Comparison of ENCODE assay signal across 9 mouse cellular contexts in genomic region chr17:87613355-87614283, GRCm38 (mm10). TPM values are rescaled to one million over a fixed set of nuclear protein-coding genes. Genes with fewer than 3 reads are reported as not detected.
A peak's percentile ranks its signal among the peaks of the same experiment; 100 is the strongest.
DNase-seq lines count a peak whose midpoint lies in the region; ATAC-seq and TF ChIP-seq lines count a peak whose summit lies in the region.
"Had no signal": no experiment of that assay in that cellular context is flagged by ENCODE, and none has a peak within 500 bp of the region (broad histone marks: within the 10 kb centered on the region; RNA-seq: fewer than 3 reads in every experiment).

No protein-coding gene starts in this region.

- peak overlapping the region; percentile 72 for H3K9ac ChIP-seq in limb, embryonic 13.5 days
- H3K9ac ChIP-seq in midbrain, embryonic 12.5 days (replicated peaks) = peak overlapping the region; percentile 74

- H3K4me2 ChIP-seq in limb, embryonic 13.5 days (replicated peaks) = peak overlapping the region; percentile 73
- H3K4me2 ChIP-seq in midbrain, embryonic 12.5 days (replicated peaks) = peak overlapping the region; percentile 63

- ATAC-seq in limb, embryonic 13.5 days (ENCODE audit: low FRiP score, low read depth) = peak; percentile 95
- peak; percentile 92 for ATAC-seq in midbrain, embryonic 12.5 days (ENCODE audit: low FRiP score, low read depth)

- no peak for TF ChIP-seq CTCF in testis, adult 2 months (IDR thresholded peaks at IDR 0.05; ENCODE audit: control insufficient read depth, insufficient read depth, insufficient replicate concordance, low read depth, low read length)

- no peaks in the 10 kb centered on the region for H3K36me3 ChIP-seq in embryonic facial prominence, embryonic 10.5 days (replicated peaks)
- no peaks in the 10 kb centered on the region for H3K36me3 ChIP-seq in limb, embryonic 13.5 days
- H3K36me3 ChIP-seq in midbrain, embryonic 12.5 days = no peaks in the 10 kb centered on the region
- H3K36me3 ChIP-seq in testis, adult 2 months (ENCODE audit: control insufficient read depth, insufficient read depth, low read length) = no peaks in the 10 kb centered on the region
- H3K36me3 ChIP-seq: G1E had no signal

- no peaks in the 10 kb centered on the region for H3K9me3 ChIP-seq in embryonic facial prominence, embryonic 10.5 days
- no peaks in the 10 kb centered on the region for H3K9me3 ChIP-seq in limb, embryonic 13.5 days
- no peaks in the 10 kb centered on the region for H3K9me3 ChIP-seq in midbrain, embryonic 12.5 days
- H3K9me3 ChIP-seq: G1E had no signal

- DNase-seq in urinary bladder, postnatal 14 days (ENCODE audit: low spot score) = peak; percentile 73
- DNase-seq in urinary bladder, postnatal 10 days (ENCODE audit: low spot score) = no peak
- DNase-seq in embryonic facial prominence, embryonic 10.5 days (ENCODE audit: low spot score) = peak; percentile 93
- peak; percentile 53 to 55 for DNase-seq in heart, adult 9 months (ENCODE audit: low spot score in 2 of 2)
- DNase-seq in kidney, adult 8-10 months = peak; percentile 50 to 61

- peak overlapping the region; percentile 98 for H3K27ac ChIP-seq in embryonic facial prominence, embryonic 10.5 days (replicated peaks)
- H3K27ac ChIP-seq in limb, embryonic 13.5 days = peak overlapping the region; percentile 98
- peak overlapping the region; percentile 98 for H3K27ac ChIP-seq in midbrain, embryonic 12.5 days (replicated peaks)
- 0 out of 2 replicates have a peak overlapping the region, but pooled peaks have one; percentile 27 for H3K27ac ChIP-seq in testis, adult 2 months (ENCODE audit: control insufficient read depth, insufficient read depth, low read depth, low read length)

- 6% methylated on average over 24 of the region's 24 CpGs for WGBS in embryonic facial prominence, embryonic 10.5 days
- WGBS in limb, embryonic 13.5 days = 6% methylated on average over 24 of the region's 24 CpGs
- WGBS in midbrain, embryonic 12.5 days = 4% methylated on average over 24 of the region's 24 CpGs

- peaks cover 4% of the 10 kb centered on the region; the same call in 1 of the 2 replicates for H3K27me3 ChIP-seq in embryonic facial prominence, embryonic 10.5 days (replicated peaks; ENCODE audit: low read depth, poor library complexity, severe bottlenecking)
- no peaks in the 10 kb centered on the region for H3K27me3 ChIP-seq in limb, embryonic 13.5 days
- H3K27me3 ChIP-seq in midbrain, embryonic 12.5 days = no peaks in the 10 kb centered on the region
- H3K27me3 ChIP-seq in testis, adult 2 months (ENCODE audit: control insufficient read depth, insufficient read depth, low read length) = peaks cover 3% of the 10 kb centered on the region

- TF ChIP-seq POLR2A in testis, adult 2 months (IDR thresholded peaks at IDR 0.05; ENCODE audit: control insufficient read depth, low read depth, low read length) = peak; percentile 34; the same call in 1 of the 2 replicates

- H3K4me3 ChIP-seq in embryonic facial prominence, embryonic 10.5 days = peak overlapping the region; percentile 56
- H3K4me3 ChIP-seq in limb, embryonic 13.5 days = peak overlapping the region; percentile 46
- H3K4me3 ChIP-seq in midbrain, embryonic 12.5 days = peak overlapping the region; percentile 40
- H3K4me3 ChIP-seq in testis, adult 2 months (ENCODE audit: control insufficient read depth, low read depth, low read length) = peak overlapping the region; percentile 51

- peaks cover 37% of the 10 kb centered on the region for H3K4me1 ChIP-seq in embryonic facial prominence, embryonic 10.5 days
- H3K4me1 ChIP-seq in limb, embryonic 13.5 days = peaks cover 20% of the 10 kb centered on the region
- peaks cover 17% of the 10 kb centered on the region for H3K4me1 ChIP-seq in midbrain, embryonic 12.5 days
- peaks cover 10% of the 10 kb centered on the region for H3K4me1 ChIP-seq in testis, adult 2 months (ENCODE audit: control insufficient read depth, insufficient read depth, low read length)

RNA-seq across cellular contexts. Expression of gene Epcam, which starts 22.2 kb away (rescaled TPM):
- 76.2 and 81.0 TPM in 2 replicates for polyA plus RNA-seq in embryonic facial prominence, embryonic 10.5 days (2016; fragmentation: Nextera tagmentation; extraction: Ambion mirVana)
- polyA plus RNA-seq in limb, embryonic 13.5 days (2015; fragmentation: Nextera tagmentation; extraction: Ambion mirVana) = 54.6 and 61.8 TPM in 2 replicates
- 5.4 and 7.6 TPM in 2 replicates for polyA plus RNA-seq in midbrain, embryonic 12.5 days (2016; fragmentation: Nextera tagmentation; extraction: Ambion mirVana)
- 17.8 and 20.2 TPM in 2 replicates for polyA plus RNA-seq in testis, adult 2 months (2012; rRNA removed)
- polyA plus RNA-seq: G1E had no signal

RNA-seq across cellular contexts. Expression of gene Msh2, which starts 58.5 kb away (rescaled TPM):
- 124 and 131 TPM in 2 replicates for polyA plus RNA-seq in embryonic facial prominence, embryonic 10.5 days (2016; fragmentation: Nextera tagmentation; extraction: Ambion mirVana)
- 84.6 and 85.5 TPM in 2 replicates for polyA plus RNA-seq in limb, embryonic 13.5 days (2015; fragmentation: Nextera tagmentation; extraction: Ambion mirVana)
- 116 and 118 TPM in 2 replicates for polyA plus RNA-seq in midbrain, embryonic 12.5 days (2016; fragmentation: Nextera tagmentation; extraction: Ambion mirVana)
- 3.0 and 4.0 TPM in 2 replicates for polyA plus RNA-seq in testis, adult 2 months (2012; rRNA removed)

Comparison
In these comparisons a context has a peak if more than half of its experiments do, and no peak if none do; other contexts are left out.
1. H3K27ac ChIP-seq: peak in every context shown above with its lines; median percentile 98 in embryonic facial prominence, embryonic 10.5 days; 98 in limb, embryonic 13.5 days; 98 in midbrain, embryonic 12.5 days; 27 in testis, adult 2 months.
2. RNA of gene Msh2, which starts 58.5 kb away (polyA plus RNA-seq): 124 to 131 TPM in embryonic facial prominence, embryonic 10.5 days, 116 to 118 TPM in midbrain, embryonic 12.5 days and 84.6 to 85.5 TPM in limb, embryonic 13.5 days; 3.0 to 4.0 TPM in testis, adult 2 months; every median in the first group is over 10 times any median in the second.
3. Peak in every context shown above with its lines, with median percentiles within 50 percentile points of each other: H3K4me3 ChIP-seq.